Mouse (Mus musculus) Patski (cell line): Measurements from ENCODE around the gene Cyp27b1. TPM values are rescaled to one million over a fixed set of nuclear protein-coding genes. Genes with fewer than 3 reads are reported as not detected.
A peak's percentile ranks its signal among the peaks of the same experiment; 100 is the strongest.

Source experiments
- ATAC-seq: fragments of 100-300 bp; one replicate; pipeline ENCODE4 v1.8.0; 2021
- CTCF ChIA-PET: fragments of 350-600 bp; sonication (Branson Sonifier 250); formaldehyde crosslinking; loops from one replicate; lab custom pipeline; 2022; ENCODE audit warnings: inconsistent platforms; lab: Charles Lee
- POLR2A ChIA-PET: fragments of 350-600 bp; sonication (Branson Sonifier 250); formaldehyde crosslinking; loops from one replicate; lab custom pipeline; 2022; ENCODE audit warnings: antibody characterized with exemption, inconsistent platforms; lab: Charles Lee
- DNase-seq: peaks from one replicate; pipeline ENCODE4 v3.0.0-alpha.2; 2011; ENCODE audit warnings: low read depth, low spot score
- H3K27me3 ChIP-seq: fragments of 371-371 bp; one replicate; pipeline ENCODE4 v1.5.1; 2021
- CTCF ChIP-seq: fragments of 100-300 bp; IDR thresholded peaks from one replicate; pipeline ENCODE4 v1.5.1; 2021
- in situ Hi-C: fragments of 300-500 bp; cut with MboI; formaldehyde crosslinking; loops from 3 replicates; pipeline ENCODE4 v1.11.1; 2018; ENCODE audit warnings: low pct_unique_long_range_greater_than_20kb, mixed read lengths
- polyA plus RNA-seq: library from polyadenylated mRNA; unstranded; gene quantifications from one replicate; pipeline ENCODE4 v1.2.3, GENCODE M21; 2021

The Cyp27b1 gene
- polyA plus RNA-seq, 1 experiment from 2014 or later: 0.51 TPM

DNA sequence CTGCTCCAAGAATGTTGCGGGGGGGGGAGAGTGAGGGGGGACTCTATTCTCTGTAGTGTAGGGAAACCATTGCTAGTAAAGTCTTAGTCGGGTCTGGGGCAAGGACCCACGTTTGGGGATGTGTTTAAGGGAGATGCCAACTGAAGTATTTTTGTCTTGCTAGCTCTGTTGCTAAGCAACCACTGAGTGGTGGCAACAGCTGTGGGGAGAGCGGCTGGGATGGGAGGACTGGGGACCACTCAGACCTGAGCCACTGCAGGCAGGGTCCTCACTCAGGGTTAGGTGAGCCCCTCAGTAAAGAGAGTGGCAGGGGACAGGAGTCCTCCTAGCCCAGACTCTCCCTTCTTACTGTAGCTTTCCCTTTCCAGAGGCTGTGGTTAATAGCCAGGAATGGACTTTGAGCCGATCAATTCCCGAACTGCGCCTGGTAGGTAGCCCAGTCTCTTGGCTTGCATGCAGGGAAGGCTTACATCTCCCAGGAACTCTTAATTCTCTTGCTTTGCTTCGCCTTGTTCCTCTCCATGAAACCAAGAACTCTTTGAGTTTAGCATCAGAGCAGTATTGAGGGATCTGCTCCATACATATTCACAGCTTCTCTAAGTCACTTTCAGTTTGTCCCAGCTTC is 34.1 kb downstream of the Cyp27b1 start:
- POLR2A ChIA-PET: no interaction called here
- DNase-seq (no peak), ATAC-seq (no peak)
- in situ Hi-C loops: no loop called here
- CTCF ChIA-PET: interaction anchor here (0.9 kb wide), 1 partner anchor 12 kb away, joined by 3 read pairs; no protein-coding TSS in a partner anchor
- no peak for TF ChIP-seq CTCF
- H3K27me3 ChIP-seq: peaks cover 12% of the 10 kb centered on the region

DNA sequence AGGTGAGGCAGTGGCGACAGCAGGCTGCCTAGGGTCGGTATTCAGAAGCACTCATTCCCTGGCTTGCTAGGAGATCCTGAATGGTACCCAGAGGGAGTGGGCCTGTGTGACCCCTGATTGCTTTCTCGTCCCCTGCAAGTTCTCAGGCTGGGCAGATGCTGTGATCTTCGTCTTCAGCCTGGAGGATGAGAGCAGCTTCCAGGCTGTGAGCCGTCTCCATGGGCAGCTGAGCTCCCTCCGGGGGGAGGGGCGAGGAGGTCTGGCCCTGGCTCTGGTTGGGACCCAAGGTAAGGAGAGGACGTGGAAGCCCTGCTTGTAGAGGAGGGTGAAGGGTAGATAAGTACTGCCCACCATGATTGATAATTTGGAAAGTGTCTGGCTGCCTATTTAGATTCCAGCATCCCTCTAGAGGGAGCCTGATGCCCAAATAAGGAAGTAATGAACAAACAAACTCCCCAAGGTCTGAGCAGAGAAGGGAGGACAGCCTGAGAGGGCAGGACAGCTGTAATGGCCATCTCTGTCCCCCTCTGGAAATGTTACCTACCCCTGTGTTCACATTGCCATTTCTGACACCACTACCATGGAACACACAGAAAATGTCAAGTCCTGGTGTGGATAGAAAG is 35.4 kb downstream of the Cyp27b1 start:
- H3K27me3 ChIP-seq: peaks cover 12% of the 10 kb centered on the region
- in situ Hi-C loops: no loop called here
- ChIA-PET POLR2A (no interaction called here), CTCF (interaction anchor here (0.9 to 1.4 kb wide), 4 partner anchors 12 to 25 kb away, joined by 3 to 4 read pairs (median 4); partner anchors contain the start of gene Tspan31)
- no peak for TF ChIP-seq CTCF
- no peak for ATAC-seq
- no peak for DNase-seq

DNA sequence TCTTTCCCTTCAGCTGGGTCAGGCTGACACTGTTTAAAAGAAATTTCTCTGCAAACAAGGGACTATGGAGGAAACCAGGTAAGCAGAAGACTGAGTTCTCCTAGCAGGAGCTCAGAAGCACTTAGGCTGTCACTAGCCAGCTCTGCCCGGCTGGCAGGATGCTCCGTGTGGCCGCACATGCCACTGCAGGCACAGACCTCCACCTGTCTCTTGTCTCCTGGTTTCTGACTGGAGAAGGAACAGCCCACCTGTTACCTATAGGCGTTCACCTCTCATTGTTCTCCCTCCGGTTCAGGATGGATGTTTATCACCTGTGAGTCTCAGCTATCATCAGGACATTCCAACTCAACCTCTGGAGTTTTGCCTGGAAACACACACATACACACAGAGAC is 35.9 kb downstream of the Cyp27b1 start:
- DNase-seq (no peak), ATAC-seq (no peak)
- ChIA-PET CTCF (interaction anchor here (0.9 to 1.4 kb wide), 3 partner anchors 13 to 25 kb away, joined by 3 to 4 read pairs (median 4); partner anchors contain the start of gene Tspan31), POLR2A (no interaction called here)
- in situ Hi-C loops: no loop called here
- H3K27me3 ChIP-seq: peaks cover 12% of the 10 kb centered on the region
- no peak for TF ChIP-seq CTCF

DNA sequence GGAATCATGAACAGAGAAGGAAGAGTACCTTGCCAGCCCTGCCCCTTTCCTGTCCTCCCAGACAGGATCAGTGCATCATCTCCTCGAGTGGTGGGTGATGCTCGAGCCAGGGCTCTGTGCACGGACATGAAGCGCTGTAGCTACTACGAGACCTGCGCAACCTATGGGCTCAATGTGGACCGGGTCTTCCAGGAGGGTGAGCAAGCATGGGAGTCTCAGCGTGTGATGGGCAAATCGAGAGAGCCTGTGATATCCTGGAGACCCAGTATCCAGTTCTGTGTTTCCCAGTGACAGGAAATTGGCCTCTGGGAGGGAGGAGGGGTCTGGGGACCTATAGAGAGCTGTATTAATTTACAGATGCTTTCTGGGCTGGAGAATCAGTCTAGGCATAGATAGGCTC is 37.0 kb downstream of the Cyp27b1 start:
- ChIA-PET CTCF (no interaction called here), POLR2A (no interaction called here)
- peaks cover 7% of the 10 kb centered on the region for H3K27me3 ChIP-seq
- TF ChIP-seq CTCF: no peak
- no peak for ATAC-seq
- no peak for DNase-seq
- in situ Hi-C loops: no loop called here

- TF ChIP-seq CTCF: no peak
- ATAC-seq: no peak
- POLR2A ChIA-PET: no interaction called here
Measured at GRCm38 (mm10) chr10:127085633-127086032, 37.6 kb downstream of the Cyp27b1 start.

DNA sequence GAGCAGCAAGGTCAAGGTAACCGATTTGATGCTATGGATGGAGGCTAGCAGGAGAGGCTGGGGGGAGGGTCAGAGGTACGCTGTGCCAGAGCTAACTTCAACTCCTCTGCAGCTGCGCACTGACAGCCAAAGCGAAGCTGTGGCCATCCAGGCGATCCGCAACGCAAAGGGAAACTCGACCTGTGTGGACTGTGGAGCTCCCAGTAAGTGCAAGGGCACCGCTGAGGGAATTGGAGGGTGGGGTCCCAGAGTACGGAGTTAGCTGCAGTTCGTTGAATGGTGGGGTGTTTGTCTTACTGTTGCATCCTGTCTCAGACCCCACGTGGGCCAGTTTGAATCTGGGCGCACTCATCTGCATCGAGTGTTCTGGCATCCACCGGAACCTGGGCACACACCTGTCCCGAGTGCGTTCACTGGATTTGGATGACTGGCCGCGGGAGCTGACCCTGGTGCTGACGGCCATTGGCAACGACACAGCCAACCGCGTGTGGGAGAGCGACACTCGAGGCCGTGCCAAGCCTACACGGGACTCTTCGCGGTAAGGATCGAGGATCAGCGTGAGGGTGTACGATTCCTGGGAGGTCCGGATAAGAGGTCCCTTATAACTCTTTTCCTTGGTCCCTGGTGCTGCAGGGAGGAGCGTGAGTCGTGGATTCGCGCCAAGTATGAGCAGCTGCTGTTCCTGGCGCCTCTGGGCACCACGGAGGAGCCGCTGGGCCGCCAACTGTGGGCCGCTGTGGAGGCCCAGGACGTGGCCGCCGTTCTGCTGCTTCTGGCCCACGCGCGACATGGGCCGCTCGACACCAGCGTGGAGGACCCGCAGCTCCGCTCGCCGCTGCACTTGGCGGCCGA is 42.7 kb downstream of the Cyp27b1 start:
- no peak for ATAC-seq
- CTCF ChIA-PET: no interaction called here
- in situ Hi-C loops: no loop called here

More at GRCm38 (mm10) chr10:127085633-127086032, 37.6 kb downstream of the Cyp27b1 start:
- peaks cover under 1% of the 10 kb centered on the region for H3K27me3 ChIP-seq
- in situ Hi-C loops: no loop called here
- no peak for DNase-seq
- CTCF ChIA-PET: no interaction called here

DNA sequence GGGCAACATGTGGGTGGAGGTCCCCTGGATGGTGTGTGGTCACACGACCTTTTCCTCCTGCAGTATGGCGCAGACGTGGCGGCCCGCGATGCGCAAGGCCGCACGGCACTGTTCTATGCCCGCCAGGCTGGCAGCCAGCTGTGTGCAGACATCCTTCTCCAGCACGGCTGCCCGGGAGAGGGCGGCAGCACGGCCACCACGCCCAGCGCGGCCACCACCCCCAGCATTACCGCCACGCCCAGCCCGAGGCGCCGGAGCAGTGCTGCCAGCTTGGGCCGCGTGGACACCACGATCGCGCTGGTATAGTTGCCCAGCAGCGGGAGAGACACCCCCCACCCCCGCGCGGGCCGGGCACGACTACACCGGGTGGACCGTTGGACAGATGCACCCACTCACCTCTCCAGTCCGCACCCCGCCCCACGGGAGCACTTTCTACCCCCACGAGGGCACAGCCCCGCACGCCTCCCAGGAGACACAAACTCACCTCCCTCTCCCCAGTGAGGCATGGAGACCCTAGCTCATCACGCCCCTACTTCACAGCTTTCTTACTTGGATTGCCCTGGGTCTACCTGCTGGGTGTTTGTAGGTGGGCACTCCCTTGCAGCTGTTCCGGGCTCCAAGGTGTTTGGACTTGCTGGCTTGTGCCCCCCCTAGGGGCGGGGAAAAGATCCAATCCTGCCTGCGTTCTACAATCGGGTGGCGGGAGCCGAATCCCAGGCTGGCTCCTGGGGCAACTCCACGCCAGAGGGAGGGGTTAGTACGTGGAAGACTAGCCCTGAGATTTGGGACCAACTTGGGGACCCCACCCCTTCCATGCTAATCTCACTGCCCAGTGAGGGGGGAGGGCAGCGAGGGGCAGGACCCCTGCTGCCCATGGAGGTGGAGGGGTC is 43.7 kb downstream of the Cyp27b1 start:
- no peaks in the 10 kb centered on the region for H3K27me3 ChIP-seq

More for the DNA sequence above, 42.7 kb downstream of the Cyp27b1 start:
- DNase-seq: no peak
- H3K27me3 ChIP-seq: no peaks in the 10 kb centered on the region
- TF ChIP-seq CTCF: no peak
- POLR2A ChIA-PET: interaction anchor here (1.5 kb wide), 1 partner anchor 28 kb away, joined by 3 read pairs; the partner anchor contains the start of gene Cdk4

GRCm38 (mm10) chr10:127092742-127093141 is 44.7 kb downstream of the Cyp27b1 start:
- H3K27me3 ChIP-seq: no peaks in the 10 kb centered on the region
- TF ChIP-seq CTCF: no peak
- no peak for ATAC-seq
- DNase-seq: no peak
- in situ Hi-C loops: no loop called here
- ChIA-PET CTCF (interaction anchor here (1.4 kb wide), 1 partner anchor 17 kb away, joined by 3 read pairs; no protein-coding TSS in a partner anchor), POLR2A (no interaction called here)

More for the DNA sequence above, 43.7 kb downstream of the Cyp27b1 start:
- DNase-seq (no peak), ATAC-seq (peak; percentile 38)
- ChIA-PET POLR2A (interaction anchor here (0.6 to 1.5 kb wide), 2 partner anchors 29 to 328 kb away, joined by 3 read pairs; partner anchors contain the start of gene Cdk4), CTCF (interaction anchor here (1.4 kb wide), 1 partner anchor 16 kb away, joined by 3 read pairs; no protein-coding TSS in a partner anchor)
- no peak for TF ChIP-seq CTCF
- in situ Hi-C loops: no loop called here

GRCm38 (mm10) chr10:127094382-127094802 is 46.3 kb downstream of the Cyp27b1 start:
- POLR2A ChIA-PET: no interaction called here
- in situ Hi-C loops: no loop called here
- ATAC-seq (peak; percentile 57), DNase-seq (peak; percentile 75)
- CTCF ChIA-PET: interaction anchor here (0.9 kb wide), 1 partner anchor 13 kb away, joined by 3 read pairs; no protein-coding TSS in a partner anchor
- no peaks in the 10 kb centered on the region for H3K27me3 ChIP-seq
- no peak for TF ChIP-seq CTCF
